Mouse (Mus musculus) G1E (cell line): Measurements from ENCODE around the gene Zfp683. TPM values are rescaled to one million over a fixed set of nuclear protein-coding genes. Genes with fewer than 3 reads are reported as not detected.

Experiments
- ATAC-seq: 2 replicates; pipeline ENCODE4 v1.8.0; 2016; ENCODE audit warnings: mild to moderate bottlenecking; ENCODE audit not compliant: insufficient number of reproducible peaks, poor library complexity, low FRiP score, severe bottlenecking; ENCODE audit errors: extremely low read depth
- DNase-seq: peaks from one replicate; pipeline ENCODE4 v3.0.0; 2012; ENCODE audit warnings: low spot score
- H3K27me3 ChIP-seq: 2 replicates; pipeline ENCODE4 v1.6.1; 2012; ENCODE audit warnings: mild to moderate bottlenecking, low read length, inconsistent platforms; ENCODE audit not compliant: insufficient read depth
- H3K36me3 ChIP-seq: replicated peaks from 2 replicates; pipeline ENCODE3; 2012; ENCODE audit warnings: mild to moderate bottlenecking, inconsistent platforms
- H3K4me1 ChIP-seq: 2 replicates; pipeline ENCODE4 v1.6.1; 2012; ENCODE audit warnings: low read depth, low read length, inconsistent platforms, mixed read lengths; ENCODE audit not compliant: insufficient read depth
- H3K4me3 ChIP-seq: 2 replicates; pipeline ENCODE4 v1.5.1; 2012; ENCODE audit warnings: low read depth, mild to moderate bottlenecking, inconsistent platforms, low read length, moderate library complexity, mixed read lengths
- H3K9me3 ChIP-seq: replicated peaks from 2 replicates; pipeline ENCODE4 v1.6.1; 2012; ENCODE audit warnings: inconsistent platforms
- CTCF ChIP-seq: IDR thresholded peaks from 2 replicates; pipeline ENCODE4 v1.5.1; 2012; ENCODE audit warnings: low read depth, low read length, inconsistent platforms, mixed read lengths
- GATA1 ChIP-seq: IDR thresholded peaks from 2 replicates; pipeline ENCODE4 v1.6.1; 2012; ENCODE audit warnings: borderline replicate concordance, low read length, inconsistent platforms, mixed read lengths
- GATA2 ChIP-seq: IDR thresholded peaks from 2 replicates; pipeline ENCODE4 v1.6.1; 2012; ENCODE audit warnings: low read depth, low read length, inconsistent platforms, borderline replicate concordance
- POLR2AphosphoS5 ChIP-seq: IDR thresholded peaks from 2 replicates; pipeline ENCODE4 v1.6.1; 2012; ENCODE audit warnings: low read depth, low read length, inconsistent platforms; ENCODE audit not compliant: insufficient replicate concordance
- TAL1 ChIP-seq: conservative IDR thresholded peaks from 2 replicates; pipeline ENCODE4 v1.6.1; 2012; ENCODE audit warnings: low read depth, low read length, inconsistent platforms, mixed read lengths
- polyA plus RNA-seq: library from polyadenylated mRNA; stranded (reverse); fragments of >175 nt; gene quantifications from 2 replicates; pipeline ENCODE4 v1.2.3, GENCODE M21; 2012
- total RNA-seq, 2 experiments: library from RNA; stranded (forward) in 1 of 2; stranded (reverse) in 1 of 2; fragments of 200-1000 nt in 1 of 2; fragments of >200 nt in 1 of 2; fragmentation: Nextera tagmentation in 1 of 2; gene quantifications; 2 replicates each; pipeline ENCODE4 v1.2.3; 2014 to 2017

The Zfp683 gene
- total and polyA plus RNA-seq, 3 experiments: not detected

GRCm38 (mm10) chr4:134087412-134087811 lies 33.8 kb downstream of the Zfp683 start:
- peak overlapping the region; percentile 18; the same call in 1 of the 2 replicates for H3K4me3 ChIP-seq
- H3K9me3 ChIP-seq: no peaks in the 10 kb centered on the region; the same call in 1 of the 2 replicates
- ATAC-seq (no peak), DNase-seq (peak; percentile 63)
- no peaks in the 10 kb centered on the region for H3K36me3 ChIP-seq
- TF ChIP-seq TAL1 (no peak), CTCF (peak; percentile 66), GATA1 (no peak), GATA2 (no peak)
- peaks cover 22% of the 10 kb centered on the region for H3K27me3 ChIP-seq
- peaks cover 34% of the 10 kb centered on the region for H3K4me1 ChIP-seq

- H3K4me1 ChIP-seq: peaks cover 42% of the 10 kb centered on the region
- DNase-seq (no peak), ATAC-seq (no peak)
- TF ChIP-seq GATA1 (no peak), TAL1 (no peak), CTCF (no peak), GATA2 (no peak), POLR2AphosphoS5 (no peak)
- no peak overlapping the region; the same call in 1 of the 2 replicates for H3K4me3 ChIP-seq
- H3K36me3 ChIP-seq: no peaks in the 10 kb centered on the region
- H3K27me3 ChIP-seq: peaks cover 27% of the 10 kb centered on the region
- H3K9me3 ChIP-seq: no peaks in the 10 kb centered on the region; the same call in 1 of the 2 replicates
These were observed 35.4 kb downstream of the Zfp683 start for GRCm38 (mm10) chr4:134089029-134089428.

- DNase-seq (no peak), ATAC-seq (no peak)
- Histone ChIP-seq H3K27me3 (peaks cover 31% of the 10 kb centered on the region), H3K36me3 (no peaks in the 10 kb centered on the region), H3K9me3 (no peaks in the 10 kb centered on the region), H3K4me3 (no peak overlapping the region), H3K4me1 (peaks cover 54% of the 10 kb centered on the region)
- TF ChIP-seq TAL1 (no peak), GATA2 (no peak), GATA1 (no peak), CTCF (no peak), POLR2AphosphoS5 (no peak)
These were observed 37.0 kb downstream of the Zfp683 start for GRCm38 (mm10) chr4:134090521-134091224.

GRCm38 (mm10) chr4:134091225-134091529 lies 37.5 kb downstream of the Zfp683 start:
- DNase-seq: no peak
- no peak overlapping the region for H3K4me3 ChIP-seq
- no peak for TF ChIP-seq GATA2
- TF ChIP-seq GATA1: no peak
- no peak for TF ChIP-seq POLR2AphosphoS5
- no peak for TF ChIP-seq TAL1
- TF ChIP-seq CTCF: no peak
- peaks cover 57% of the 10 kb centered on the region for H3K4me1 ChIP-seq
- H3K36me3 ChIP-seq: no peaks in the 10 kb centered on the region
- H3K9me3 ChIP-seq: no peaks in the 10 kb centered on the region
- no peak for ATAC-seq
- H3K27me3 ChIP-seq: peaks cover 31% of the 10 kb centered on the region

- DNase-seq: no peak
- H3K4me3 ChIP-seq: no peak overlapping the region
These were observed 39.0 kb downstream of the Zfp683 start for GRCm38 (mm10) chr4:134092382-134093288.

GRCm38 (mm10) chr4:134094004-134094564 lies 40.4 kb downstream of the Zfp683 start:
- ATAC-seq (no peak), DNase-seq (no peak)
- TF ChIP-seq POLR2AphosphoS5 (no peak), CTCF (no peak), TAL1 (no peak), GATA1 (no peak)
- H3K4me1 ChIP-seq: peaks cover 59% of the 10 kb centered on the region
- no peak overlapping the region for H3K4me3 ChIP-seq
- peaks cover 25% of the 10 kb centered on the region for H3K27me3 ChIP-seq
- H3K9me3 ChIP-seq: no peaks in the 10 kb centered on the region
- no peaks in the 10 kb centered on the region for H3K36me3 ChIP-seq

More at GRCm38 (mm10) chr4:134092382-134093288, 39.0 kb downstream of the Zfp683 start:
- no peaks in the 10 kb centered on the region for H3K9me3 ChIP-seq
- no peaks in the 10 kb centered on the region for H3K36me3 ChIP-seq
- peaks cover 62% of the 10 kb centered on the region for H3K4me1 ChIP-seq
- peak; percentile 94 for TF ChIP-seq CTCF
- TF ChIP-seq GATA1: no peak
- ATAC-seq: no peak
- peaks cover 28% of the 10 kb centered on the region for H3K27me3 ChIP-seq
